In genomic region chr8:78611019-78611418, GRCm38 (mm10) we compare ENCODE assay signal across 21 mouse cellular contexts.
DNase-seq lines count a peak whose midpoint lies in the region; ATAC-seq and TF ChIP-seq lines count a peak whose summit lies in the region.
"Had no signal": no experiment of that assay in that cellular context is flagged by ENCODE, and none has a peak within 500 bp of the region (broad histone marks: within the 10 kb centered on the region; RNA-seq: fewer than 3 reads in every experiment).

No protein-coding gene starts in this region.

- DNase-seq in 416B (ENCODE audit: low read depth), result peak; percentile 42
- no peak for DNase-seq in layer of hippocampus, postnatal 36 days
- DNase-seq in midbrain, postnatal 0 days (ENCODE audit: low spot score), result no peak
- DNase-seq: adrenal gland, adult 2 months; adrenal gland, postnatal 10 days; adrenal gland, postnatal 25 days; cerebellum, adult 11 months; cerebellum, adult 18-20 months; cerebellum, adult 8-10 months; cerebellum, adult 9-11 months; cerebellum, postnatal 14 days; cerebellum, postnatal 36 days had no signal

- H3K27ac ChIP-seq in midbrain, postnatal 0 days (ENCODE audit: low read depth, low read length), result no peak overlapping the region
- H3K27ac ChIP-seq: embryonic facial prominence, embryonic 13.5 days; embryonic facial prominence, embryonic 15.5 days; forebrain, embryonic 10.5 days; forebrain, embryonic 12.5 days had no signal

- H3K27me3 ChIP-seq in midbrain, postnatal 0 days (ENCODE audit: insufficient read depth, low read length), result no peaks in the 10 kb centered on the region
- H3K27me3 ChIP-seq: embryonic facial prominence, embryonic 13.5 days; embryonic facial prominence, embryonic 15.5 days; forebrain, embryonic 12.5 days had no signal

- peak; percentile 52; the same call in 1 of the 2 replicates for ATAC-seq in megakaryocyte, adult 5-6 weeks (ENCODE audit: poor library complexity, severe bottlenecking)
- 0 out of 2 replicates have a peak, but pooled peaks have one; percentile 29 for ATAC-seq in megakaryocyte progenitor cell, adult 5-6 weeks (replicated peaks; ENCODE audit: poor library complexity)
- ATAC-seq in midbrain, postnatal 0 days (ENCODE audit: low FRiP score), result no peak
- ATAC-seq: forebrain, embryonic 14.5 days; forebrain, embryonic 16.5 days had no signal

- no peak overlapping the region for H3K9ac ChIP-seq in midbrain, postnatal 0 days (replicated peaks; ENCODE audit: low read length, poor library complexity, severe bottlenecking)
- H3K9ac ChIP-seq: embryonic facial prominence, embryonic 13.5 days; embryonic facial prominence, embryonic 15.5 days; forebrain, embryonic 12.5 days had no signal

- H3K4me2 ChIP-seq in midbrain, postnatal 0 days (ENCODE audit: low read depth, low read length, poor library complexity, severe bottlenecking), result no peak overlapping the region
- H3K4me2 ChIP-seq: embryonic facial prominence, embryonic 13.5 days; embryonic facial prominence, embryonic 15.5 days; forebrain, embryonic 12.5 days had no signal

- no peaks in the 10 kb centered on the region for H3K4me1 ChIP-seq in midbrain, postnatal 0 days (ENCODE audit: insufficient read depth, low read length)
- H3K4me1 ChIP-seq: embryonic facial prominence, embryonic 13.5 days; embryonic facial prominence, embryonic 15.5 days; forebrain, embryonic 10.5 days; forebrain, embryonic 12.5 days had no signal

- no peaks in the 10 kb centered on the region for H3K9me3 ChIP-seq in midbrain, postnatal 0 days (ENCODE audit: low read length)
- H3K9me3 ChIP-seq: embryonic facial prominence, embryonic 13.5 days; embryonic facial prominence, embryonic 15.5 days had no signal

- TF ChIP-seq CTCF in midbrain, postnatal 0 days (IDR thresholded peaks at IDR 0.05), result no peak

- no peaks in the 10 kb centered on the region for H3K36me3 ChIP-seq in midbrain, postnatal 0 days (ENCODE audit: insufficient read depth, low read length)

- WGBS in midbrain, postnatal 0 days, result 90% methylated on average over 6 of the region's 6 CpGs

- no peak overlapping the region for H3K4me3 ChIP-seq in midbrain, postnatal 0 days (ENCODE audit: low read depth, low read length)
- H3K4me3 ChIP-seq: embryonic facial prominence, embryonic 13.5 days; embryonic facial prominence, embryonic 15.5 days; erythroblast, embryonic 14.5 days; forebrain, embryonic 10.5 days; forebrain, embryonic 12.5 days had no signal
